Mouse (Mus musculus): ENCODE results near the gene 1500015O10Rik. TPM values are rescaled to one million over a fixed set of nuclear protein-coding genes. Genes with fewer than 3 reads are reported as not detected.

Gene 1500015O10Rik
- polyA plus RNA-seq, 1 experiment from 2014 or later: 0.57 TPM

DNA sequence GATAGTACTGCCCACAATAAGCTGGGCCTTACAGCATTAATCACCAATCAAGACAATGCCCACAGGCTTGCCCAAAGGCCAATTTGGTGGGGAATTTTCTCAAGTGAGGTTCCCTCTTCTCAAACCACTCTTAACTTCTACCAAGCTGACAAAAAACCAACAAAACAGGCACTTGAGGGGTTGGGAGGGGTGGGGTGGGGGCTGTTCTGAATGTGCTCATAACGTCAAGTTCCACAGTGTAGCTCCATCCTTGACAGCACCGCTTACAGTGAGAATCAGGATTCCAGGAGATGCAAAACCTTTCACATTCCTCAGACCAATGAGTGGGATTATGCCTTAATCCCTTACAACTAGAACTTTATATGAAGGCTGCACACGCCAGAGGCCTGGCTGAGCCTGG lies 52.8 kb downstream of the 1500015O10Rik start:
- H3K4me3 ChIP-seq (ENCODE audit: low read depth, low read length): no peak overlapping the region
- H3K4me1 ChIP-seq (ENCODE audit: control insufficient read depth, low read depth, low read length): no peaks in the 10 kb centered on the region
- no peaks in the 10 kb centered on the region for H3K9me3 ChIP-seq (replicated peaks; ENCODE audit: control insufficient read depth, low read length)
- no peaks in the 10 kb centered on the region for H3K27me3 ChIP-seq (ENCODE audit: control insufficient read depth, insufficient read depth, low read depth, low read length)
- no peak for ATAC-seq (ENCODE audit: low read depth)
- WGBS (ENCODE audit: insufficient replicate concordance): 66% methylated on average over 3 of the region's 3 CpGs
- no peak overlapping the region for H3K9ac ChIP-seq (ENCODE audit: low read depth, low read length)
- no peak overlapping the region for H3K4me2 ChIP-seq (ENCODE audit: low read depth, low read length)
- no peak overlapping the region for H3K27ac ChIP-seq (ENCODE audit: low read length)
- H3K36me3 ChIP-seq (ENCODE audit: control insufficient read depth, insufficient read depth): no peaks in the 10 kb centered on the region

DNA sequence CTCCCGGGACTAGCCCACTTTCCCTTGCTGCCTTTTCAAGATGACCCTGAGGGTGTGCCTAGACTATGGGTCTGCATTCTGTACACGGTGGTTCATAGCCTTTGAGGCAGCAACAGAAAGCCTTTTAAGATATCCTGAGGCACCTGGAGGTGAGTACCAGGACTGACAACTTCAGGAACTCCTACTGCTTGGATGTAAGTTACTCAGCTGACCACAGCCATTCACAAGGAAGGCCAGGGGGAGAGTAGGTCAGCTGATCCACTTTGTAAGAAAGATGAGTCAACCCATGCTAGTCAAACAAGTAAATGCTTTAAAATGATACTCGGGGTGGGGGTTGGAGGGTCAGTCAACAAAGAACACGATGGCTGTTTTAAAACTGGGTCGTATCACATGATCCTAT lies 54.9 kb downstream of the 1500015O10Rik start:
- Histone ChIP-seq H3K4me2 (ENCODE audit: low read depth, low read length) (no peak overlapping the region), H3K4me1 (ENCODE audit: control insufficient read depth, low read depth, low read length) (no peaks in the 10 kb centered on the region), H3K36me3 (ENCODE audit: control insufficient read depth, insufficient read depth) (no peaks in the 10 kb centered on the region), H3K27me3 (ENCODE audit: control insufficient read depth, insufficient read depth, low read depth, low read length) (no peaks in the 10 kb centered on the region), H3K9me3 (replicated peaks; ENCODE audit: control insufficient read depth, low read length) (no peaks in the 10 kb centered on the region), H3K27ac (ENCODE audit: low read length) (no peak overlapping the region), H3K9ac (ENCODE audit: low read depth, low read length) (no peak overlapping the region), H3K4me3 (ENCODE audit: low read depth, low read length) (no peak overlapping the region)
- no peak for ATAC-seq (ENCODE audit: low read depth)
- WGBS (ENCODE audit: insufficient replicate concordance): 77% methylated on average over 5 of the region's 5 CpGs

GRCm38 (mm10) chr1:43786711-43787110 lies 56.3 kb downstream of the 1500015O10Rik start:
- Histone ChIP-seq H3K4me2 (ENCODE audit: low read depth, low read length) (no peak overlapping the region), H3K9ac (ENCODE audit: low read depth, low read length) (no peak overlapping the region), H3K4me3 (ENCODE audit: low read depth, low read length) (no peak overlapping the region), H3K36me3 (ENCODE audit: control insufficient read depth, insufficient read depth) (no peaks in the 10 kb centered on the region), H3K27me3 (ENCODE audit: control insufficient read depth, insufficient read depth, low read depth, low read length) (no peaks in the 10 kb centered on the region), H3K4me1 (ENCODE audit: control insufficient read depth, low read depth, low read length) (no peaks in the 10 kb centered on the region), H3K9me3 (replicated peaks; ENCODE audit: control insufficient read depth, low read length) (no peaks in the 10 kb centered on the region), H3K27ac (ENCODE audit: low read length) (no peak overlapping the region)
- 73% methylated on average over 5 of the region's 5 CpGs for WGBS (ENCODE audit: insufficient replicate concordance)
- no peak for ATAC-seq (ENCODE audit: low read depth)

- H3K36me3 ChIP-seq (ENCODE audit: control insufficient read depth, insufficient read depth): no peaks in the 10 kb centered on the region
- H3K4me3 ChIP-seq (ENCODE audit: low read depth, low read length): no peak overlapping the region
- no peaks in the 10 kb centered on the region for H3K4me1 ChIP-seq (ENCODE audit: control insufficient read depth, low read depth, low read length)
- H3K9me3 ChIP-seq (replicated peaks; ENCODE audit: control insufficient read depth, low read length): no peaks in the 10 kb centered on the region
- no peak for ATAC-seq (ENCODE audit: low read depth)
- no peaks in the 10 kb centered on the region for H3K27me3 ChIP-seq (ENCODE audit: control insufficient read depth, insufficient read depth, low read depth, low read length)
- no peak overlapping the region for H3K9ac ChIP-seq (ENCODE audit: low read depth, low read length)
- WGBS (ENCODE audit: insufficient replicate concordance): 54% methylated on average over 2 of the region's 2 CpGs
- no peak overlapping the region for H3K27ac ChIP-seq (ENCODE audit: low read length)
- no peak overlapping the region for H3K4me2 ChIP-seq (ENCODE audit: low read depth, low read length)
Measured at GRCm38 (mm10) chr1:43789765-43790164, 59.4 kb downstream of the 1500015O10Rik start.

Other genes with a start within 250 kb of the 1500015O10Rik start
- 7.3 and 7.5 TPM in 2 replicates for gene Uxs1, start 97.2 kb downstream of the 1500015O10Rik start, polyA plus RNA-seq (2015; fragmentation: Nextera tagmentation; extraction: Ambion mirVana)
- gene Tpp2, start 203.0 kb downstream of the 1500015O10Rik start, polyA plus RNA-seq (2015; fragmentation: Nextera tagmentation; extraction: Ambion mirVana): 23.8 and 24.2 TPM in 2 replicates